Mouse (Mus musculus): ENCODE results near the gene Pdzrn4. TPM values are rescaled to one million over a fixed set of nuclear protein-coding genes. Genes with fewer than 3 reads are reported as not detected.

Pdzrn4 gene
- polyA plus RNA-seq (2012; rRNA removed) = 11.6 and 14.5 TPM in 2 replicates

DNA sequence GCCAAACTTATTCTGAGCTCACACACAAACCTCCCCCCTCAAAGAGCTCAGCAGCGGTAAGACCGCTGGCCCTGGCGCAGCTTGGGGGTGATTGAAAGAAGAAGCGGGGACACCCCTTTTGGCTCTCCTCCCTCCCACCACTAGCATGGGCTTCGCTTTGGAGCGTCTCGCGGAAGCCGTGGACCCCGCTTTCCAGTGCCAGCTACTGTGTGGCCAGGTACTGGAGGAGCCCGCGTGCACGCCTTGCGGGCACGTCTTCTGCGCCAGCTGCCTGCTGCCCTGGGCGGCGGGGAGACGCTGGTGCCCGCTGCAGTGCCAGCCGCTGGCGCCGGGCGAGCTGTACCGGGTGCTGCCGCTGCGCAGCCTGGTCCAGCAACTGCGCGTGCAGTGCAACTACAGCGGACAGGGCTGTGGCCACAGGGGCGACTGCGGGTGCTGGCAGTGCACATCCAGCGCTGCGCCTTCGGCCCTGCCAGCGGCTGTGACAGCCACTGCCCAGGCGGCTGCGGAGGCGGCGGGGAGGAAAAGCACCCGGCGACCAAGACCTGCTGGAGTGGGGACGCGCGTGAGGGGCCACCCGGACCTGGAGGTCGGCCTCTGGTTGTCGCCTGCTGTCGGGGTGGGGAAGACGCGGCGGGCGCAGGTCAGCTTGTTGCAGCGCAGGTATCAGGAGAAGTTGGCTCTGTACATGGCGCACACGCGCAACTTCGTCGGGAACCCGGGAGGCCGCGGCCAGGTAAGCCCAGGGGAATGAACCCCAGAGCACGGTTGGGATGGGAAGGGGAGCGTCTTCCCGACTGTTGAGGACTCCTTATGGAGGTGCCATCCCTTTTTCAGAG lies at the start of gene Pdzrn4:
Pdzrn4 (plus strand) TSS at position 112 of the 839 bp plus-strand sequence.

